Mouse (Mus musculus) CH12.LX (cell line): ENCODE measurements at regions not wholly inside any gene's neighbourhood (a gene's known extent, or its start where the extent isn't known, plus 50 kb on each side); places are given as distances from the start of the nearest gene placed in this dataset.

Experiments used
- MAFK ChIP-seq: IDR thresholded peaks from 2 replicates; pipeline ENCODE4 v1.6.1; 2011; ENCODE audit warnings: low read length, improper control_type of control experiment; ENCODE audit not compliant: insufficient replicate concordance
- MXI1 ChIP-seq: IDR thresholded peaks from 2 replicates; pipeline ENCODE4 v1.6.1; 2011; ENCODE audit warnings: mild to moderate bottlenecking, low read depth, low read length, improper control_type of control experiment

GRCm38 (mm10) chr15:51288911-51289432, 2595.7 kb upstream of the Gm7489 start:
- TF ChIP-seq MXI1 (no peak), MAFK (no peak)
